19 mouse cellular contexts compared by ENCODE assay signal in genomic region chr5:37331133-37331505, GRCm38 (mm10). TPM values are rescaled to one million over a fixed set of nuclear protein-coding genes. Genes with fewer than 3 reads are reported as not detected.
DNase-seq lines count a peak whose midpoint lies in the region.
"Had no signal": no experiment of that assay in that cellular context is flagged by ENCODE, and none has a peak within 500 bp of the region (broad histone marks: within the 10 kb centered on the region; RNA-seq: fewer than 3 reads in every experiment).

No protein-coding gene starts in this region.

- peak; percentile 89 for DNase-seq in kidney, adult 18-20 months
- peak; percentile 97 for DNase-seq in kidney, adult 9 months
- DNase-seq in kidney, postnatal 14 days = peak; percentile 89
- peak; percentile 75 for DNase-seq in yolk sac, embryonic 10.5 days (ENCODE audit: low spot score)
- DNase-seq in spleen, postnatal 10 days (ENCODE audit: low spot score in 2 of 2) = no peak
- DNase-seq in gastrocnemius, adult 8-10 months (ENCODE audit: low spot score in 2 of 2) = no peak
- DNase-seq in lung, postnatal 4 days = no peak
- DNase-seq: adrenal gland, postnatal 10 days; cerebellum, adult 18-20 months; cerebellum, postnatal 25 days; embryo, embryonic 11 days; gastrocnemius, postnatal 10 days; heart, adult 11 months; heart, postnatal 14 days; lung, adult 2 months; lung, postnatal 14 days had no signal

RNA-seq across cellular contexts. Expression of gene Evc, which starts 5.6 kb away (rescaled TPM):
- total RNA-seq in gastrocnemius, adult 8-10 months (2022) = 10 to 100 TPM; 19.5 to 21.9 (median 21.1) TPM
- total RNA-seq: megakaryocyte, adult 5-6 weeks; MEL; neutrophil, adult 5-6 weeks had no signal

RNA-seq across cellular contexts. Expression of gene Evc2, which starts 7.2 kb away (rescaled TPM):
- 1 to 10 TPM; 7.3 to 8.5 (median 7.8) TPM for total RNA-seq in gastrocnemius, adult 8-10 months (2022)
- total RNA-seq: megakaryocyte, adult 5-6 weeks; MEL; neutrophil, adult 5-6 weeks had no signal

Comparison
In these comparisons a context has a peak if more than half of its experiments do, and no peak if none do; other contexts are left out.
1. DNase-seq: peak in kidney, adult 18-20 months (single experiment), kidney, adult 9 months (single experiment), kidney, postnatal 14 days (single experiment) and yolk sac, embryonic 10.5 days (single experiment); none in spleen, postnatal 10 days (0 of 2), gastrocnemius, adult 8-10 months (0 of 2) and lung, postnatal 4 days (0 of 2).